Mouse (Mus musculus) CD4-positive, CD25-positive, alpha-beta regulatory T cell, adult 2 months (primary cell): ENCODE measurements around the gene Tenm3.

ENCODE experiments used
- DNase-seq: peaks from one replicate; pipeline ENCODE4 v3.0.0-alpha.2; 2012; ENCODE audit warnings: low read depth, low spot score

Gene Tenm3

GRCm38 (mm10) chr8:48809104-48809503 lies 34.6 kb downstream of the Tenm3 start:
- DNase-seq: no peak

- no peak for DNase-seq
Measured at GRCm38 (mm10) chr8:48803070-48803469, 40.7 kb downstream of the Tenm3 start.

GRCm38 (mm10) chr8:48802231-48802630 lies 41.5 kb downstream of the Tenm3 start:
- no peak for DNase-seq

- DNase-seq: no peak
Measured at GRCm38 (mm10) chr8:48797955-48798359, 45.8 kb downstream of the Tenm3 start.

GRCm38 (mm10) chr8:48794285-48794684 lies 49.5 kb downstream of the Tenm3 start:
- no peak for DNase-seq

GRCm38 (mm10) chr8:48793729-48794128 lies 50.0 kb downstream of the Tenm3 start:
- no peak for DNase-seq

GRCm38 (mm10) chr8:48792587-48793326 lies 51.0 kb downstream of the Tenm3 start:
- DNase-seq: no peak

- no peak for DNase-seq
Measured at GRCm38 (mm10) chr8:48783308-48783707, 60.4 kb downstream of the Tenm3 start.

- no peak for DNase-seq
Measured at GRCm38 (mm10) chr8:48780628-48781027, 63.1 kb downstream of the Tenm3 start.

- DNase-seq: no peak
Measured at GRCm38 (mm10) chr8:48779194-48779593, 64.6 kb downstream of the Tenm3 start.

- no peak for DNase-seq
Measured at GRCm38 (mm10) chr8:48776081-48776480, 67.7 kb downstream of the Tenm3 start.

GRCm38 (mm10) chr8:48775531-48776037 lies 68.2 kb downstream of the Tenm3 start:
- DNase-seq: no peak

- no peak for DNase-seq
Measured at GRCm38 (mm10) chr8:48774837-48775236, 68.9 kb downstream of the Tenm3 start.

GRCm38 (mm10) chr8:48766545-48767234 lies 77.1 kb downstream of the Tenm3 start:
- no peak for DNase-seq

- no peak for DNase-seq
Measured at GRCm38 (mm10) chr8:48765212-48765611, 78.5 kb downstream of the Tenm3 start.

GRCm38 (mm10) chr8:48764011-48764410 lies 79.7 kb downstream of the Tenm3 start:
- no peak for DNase-seq

- DNase-seq: no peak
Measured at GRCm38 (mm10) chr8:48756874-48757273, 86.9 kb downstream of the Tenm3 start.

GRCm38 (mm10) chr8:48755492-48755891 lies 88.3 kb downstream of the Tenm3 start:
- no peak for DNase-seq

GRCm38 (mm10) chr8:48754959-48755358 lies 88.8 kb downstream of the Tenm3 start:
- no peak for DNase-seq

GRCm38 (mm10) chr8:48751965-48752364 lies 91.8 kb downstream of the Tenm3 start:
- DNase-seq: no peak

- DNase-seq: no peak
Measured at GRCm38 (mm10) chr8:48748503-48749059, 95.2 kb downstream of the Tenm3 start.

- DNase-seq: no peak
Measured at GRCm38 (mm10) chr8:48743912-48744311, 99.8 kb downstream of the Tenm3 start.

GRCm38 (mm10) chr8:48742741-48743140 lies 101.0 kb downstream of the Tenm3 start:
- DNase-seq: no peak
